Mouse (Mus musculus) layer of hippocampus, adult 11-12 months (tissue): ENCODE measurements at regions not wholly inside any gene's neighbourhood (a gene's known extent, or its start where the extent isn't known, plus 50 kb on each side); places are given as distances from the start of the nearest gene placed in this dataset.

ENCODE experiments used
- DNase-seq: peaks from one replicate; pipeline ENCODE4 v3.0.0; 2022; ENCODE audit warnings: low spot score

DNA sequence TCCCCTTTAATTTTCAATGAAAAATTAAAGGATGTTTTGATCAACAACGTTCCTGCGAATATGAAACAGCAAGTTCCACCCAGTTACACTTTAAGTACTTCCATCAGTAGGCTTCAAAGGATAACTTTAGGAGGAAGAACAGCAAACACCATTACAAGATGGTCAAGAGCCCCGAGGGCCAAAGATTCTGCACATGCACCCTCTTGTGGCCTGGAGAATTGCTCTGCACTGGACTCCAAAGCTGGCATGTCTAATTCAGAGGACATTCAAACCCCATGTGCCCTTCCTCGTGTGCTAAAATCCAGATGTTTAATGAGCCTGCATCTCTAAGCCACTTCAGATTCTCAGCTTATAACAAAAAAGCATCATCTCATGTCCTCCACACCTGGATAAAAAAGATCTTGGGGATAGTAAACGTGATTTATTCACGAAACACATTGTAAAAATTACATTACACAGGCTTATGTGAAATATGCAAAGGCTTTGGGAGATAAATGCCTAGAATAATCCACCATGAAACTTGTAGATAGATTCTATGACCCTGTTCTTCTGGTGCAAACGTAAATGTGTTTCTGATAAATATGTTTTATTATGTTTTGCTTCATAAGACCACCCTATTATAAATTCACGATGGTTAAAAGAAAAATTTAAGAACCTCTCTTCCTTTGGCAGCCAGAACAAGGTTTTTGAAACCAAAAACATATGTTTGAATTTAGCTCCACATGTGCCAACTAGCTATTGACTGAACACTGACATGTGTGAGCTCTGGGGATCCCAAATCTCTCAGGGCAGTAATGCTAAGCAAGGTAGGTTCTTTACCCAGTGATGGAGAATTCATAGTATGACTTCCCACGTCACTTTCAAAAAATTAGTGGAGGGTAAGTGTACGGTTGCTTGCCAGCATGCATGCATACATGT lies 100.6 kb upstream of the Rfx3 start:
- DNase-seq, result no peak

- DNase-seq, result no peak
These were observed 84.7 kb upstream of the Rfx3 start for GRCm38 (mm10) chr19:28095620-28096019.

GRCm38 (mm10) chr19:28092252-28092651 lies 81.3 kb upstream of the Rfx3 start:
- peak; percentile 58 for DNase-seq

DNA sequence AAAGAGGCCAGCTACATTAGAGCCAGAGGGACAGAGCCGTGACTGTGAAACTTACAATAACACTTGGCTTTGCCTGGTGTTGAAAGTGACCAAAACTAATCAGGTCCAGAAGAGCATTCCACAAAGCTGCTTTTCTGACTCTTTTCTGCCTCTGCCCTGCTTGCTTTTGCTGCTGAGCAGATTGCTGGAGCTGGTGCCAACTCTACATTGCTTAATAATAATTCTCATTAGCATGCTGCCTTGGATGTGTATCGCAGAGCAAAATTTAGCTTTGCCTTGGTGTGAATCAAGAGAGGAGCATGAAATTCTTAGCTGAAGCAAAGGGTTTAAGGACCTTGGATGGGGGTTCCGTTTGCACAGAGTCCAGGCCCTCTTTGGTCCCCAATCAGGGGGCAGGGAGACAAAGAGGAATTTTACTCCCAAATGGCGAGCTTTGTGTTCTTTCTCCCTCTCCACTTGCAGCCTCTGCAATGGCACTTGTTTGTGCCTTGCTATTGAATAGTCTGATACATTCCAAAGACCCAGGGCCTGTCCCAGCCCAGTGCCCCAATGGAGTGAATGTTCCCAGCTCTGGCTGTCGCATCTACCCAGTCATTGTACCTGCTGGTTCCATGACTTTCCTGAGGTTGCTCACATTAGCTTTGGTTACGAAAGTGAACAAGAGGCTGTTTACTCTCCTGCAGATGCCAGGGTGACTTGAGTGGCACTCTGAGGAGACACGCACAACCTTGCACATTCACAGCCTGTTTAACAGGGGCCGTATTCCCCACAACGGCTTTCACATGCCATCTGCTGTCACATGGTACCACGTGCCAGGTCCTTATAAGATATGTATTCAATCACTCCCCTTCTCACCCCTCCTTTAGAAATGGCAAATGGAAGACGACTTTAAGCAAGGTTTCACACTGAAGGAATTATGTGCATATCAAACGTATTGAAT lies 76.9 kb upstream of the Rfx3 start:
- DNase-seq, result peak; percentile 71

- no peak for DNase-seq
These were observed 59.4 kb upstream of the Rfx3 start for GRCm38 (mm10) chr19:28070386-28070785.
